Mouse (Mus musculus) kidney, embryonic 14.5 days (tissue): Measurements from ENCODE around the gene Zmym3. TPM values are rescaled to one million over a fixed set of nuclear protein-coding genes. Genes with fewer than 3 reads are reported as not detected.

Source experiments
- ATAC-seq: fragments of 200-750 bp; cut with Nextera tagmentation; 2 replicates; pipeline ENCODE4 v1.8.0; 2017; ENCODE audit warnings: moderate number of reproducible peaks, mild to moderate bottlenecking, moderate TSS enrichment, moderate library complexity; ENCODE audit not compliant: low FRiP score, low TSS enrichment
- H3K27ac ChIP-seq: fragments of 300-500 bp; sonication (generic); 2 replicates; pipeline ENCODE4 v1.5.1; 2014; ENCODE audit warnings: low read depth, mild to moderate bottlenecking, low read length, moderate library complexity, mixed read lengths
- H3K27me3 ChIP-seq: fragments of 300-500 bp; sonication (generic); 2 replicates; pipeline ENCODE4 v1.6.1; 2014; ENCODE audit warnings: mild to moderate bottlenecking, low read length; ENCODE audit not compliant: control insufficient read depth, insufficient read depth
- H3K36me3 ChIP-seq: fragments of 300-500 bp; sonication (generic); 2 replicates; pipeline ENCODE4 v1.6.1; 2014; ENCODE audit warnings: low read length, mixed read lengths; ENCODE audit not compliant: control insufficient read depth, insufficient read depth
- H3K4me1 ChIP-seq: fragments of 300-500 bp; sonication (generic); 2 replicates; pipeline ENCODE4 v1.6.1; 2014; ENCODE audit warnings: low read length, mixed read lengths; ENCODE audit not compliant: control insufficient read depth, insufficient read depth
- H3K4me2 ChIP-seq: fragments of 300-500 bp; sonication (generic); replicated peaks from 2 replicates; pipeline ENCODE4 v1.6.1; 2014; ENCODE audit warnings: low read depth, mild to moderate bottlenecking, low read length
- H3K4me3 ChIP-seq: fragments of 300-500 bp; sonication (generic); 2 replicates; pipeline ENCODE4 v1.5.1; 2014; ENCODE audit warnings: mild to moderate bottlenecking, low read length
- H3K9ac ChIP-seq: fragments of 300-500 bp; sonication (generic); 2 replicates; pipeline ENCODE4 v1.6.1; 2014; ENCODE audit warnings: low read depth, mild to moderate bottlenecking, low read length, moderate library complexity
- H3K9me3 ChIP-seq: fragments of 300-500 bp; sonication (generic); 2 replicates; pipeline ENCODE4 v1.6.1; 2016; ENCODE audit warnings: low read length; ENCODE audit not compliant: control insufficient read depth
- WGBS: fragments of 180-500 bp; shearing (Covaris S2); extraction: QIAGEN DNeasy Blood & Tissue Kit; methylation state at CpG from one replicate; pipeline ENCODE4 v1.1.7; 2014; 5-methylcytosine and 5-hydroxymethylcytosine counted together
- polyA plus RNA-seq: library from polyadenylated mRNA; unstranded; fragments of >200 nt; fragmentation: Nextera tagmentation; extraction: Ambion mirVana; gene quantifications from 2 replicates; pipeline ENCODE4 v1.2.1, GENCODE M21; 2014

The Zmym3 gene
- 23.4 and 32.0 TPM in 2 replicates for polyA plus RNA-seq

- H3K4me3 ChIP-seq = peak within 1 kb of the TSS; percentile 58
- peak within 1 kb of the TSS; percentile 50 for H3K4me2 ChIP-seq
- no peak for ATAC-seq
- H3K36me3 ChIP-seq = no peaks in the 10 kb centered on the region; the same call in 1 of the 2 replicates
- peak within 1 kb of the TSS; percentile 58; the same call in 1 of the 2 replicates for H3K9ac ChIP-seq
- H3K27me3 ChIP-seq = no peaks in the 10 kb centered on the region
- H3K9me3 ChIP-seq = no peaks in the 10 kb centered on the region
- no peak within 1 kb of the TSS; the same call in 1 of the 2 replicates for H3K27ac ChIP-seq
- 0 out of 2 replicates have a peak, but pooled peaks cover 3% of the 10 kb centered on the region for H3K4me1 ChIP-seq
- 31% methylated on average over 4 of the region's 4 CpGs for WGBS
Measured at GRCm38 (mm10) chrX:101420700-101421095, at the start of gene Zmym3. Gene Zmym3 (minus strand): TSS chrX:101420849.

GRCm38 (mm10) chrX:101451591-101451990 lies 30.9 kb upstream of the Zmym3 start:
- Histone ChIP-seq H3K9me3 (no peaks in the 10 kb centered on the region), H3K27me3 (no peaks in the 10 kb centered on the region), H3K4me3 (no peak overlapping the region), H3K4me1 (no peaks in the 10 kb centered on the region), H3K27ac (no peak overlapping the region), H3K9ac (no peak overlapping the region), H3K36me3 (peaks cover 29% of the 10 kb centered on the region), H3K4me2 (no peak overlapping the region)
- WGBS = 81% methylated on average over 3 of the region's 3 CpGs
- ATAC-seq = no peak

- peaks cover 33% of the 10 kb centered on the region for H3K36me3 ChIP-seq
- no peaks in the 10 kb centered on the region for H3K9me3 ChIP-seq
- no peaks in the 10 kb centered on the region for H3K27me3 ChIP-seq
- no peak overlapping the region for H3K27ac ChIP-seq
- no peak for ATAC-seq
- H3K4me3 ChIP-seq = no peak overlapping the region
- H3K9ac ChIP-seq = no peak overlapping the region
- 65% methylated on average over 1 of the region's 1 CpGs for WGBS
- no peaks in the 10 kb centered on the region for H3K4me1 ChIP-seq
- no peak overlapping the region for H3K4me2 ChIP-seq
Measured at GRCm38 (mm10) chrX:101451147-101451546, 30.5 kb upstream of the Zmym3 start.

GRCm38 (mm10) chrX:101448886-101449475 lies 28.3 kb upstream of the Zmym3 start, which contains the start of gene Itgb1bp2:
Gene Itgb1bp2 (plus strand): TSS chrX:101449088.
- WGBS = 76% methylated on average over 4 of the region's 4 CpGs
- no peaks in the 10 kb centered on the region for H3K4me1 ChIP-seq
- H3K27me3 ChIP-seq = no peaks in the 10 kb centered on the region
- no peak within 1 kb of the TSS for H3K27ac ChIP-seq
- H3K4me3 ChIP-seq = no peak within 1 kb of the TSS
- no peak within 1 kb of the TSS for H3K9ac ChIP-seq
- peaks cover 54% of the 10 kb centered on the region for H3K36me3 ChIP-seq
- no peaks in the 10 kb centered on the region for H3K9me3 ChIP-seq
- ATAC-seq = no peak
- H3K4me2 ChIP-seq = no peak within 1 kb of the TSS

- peak; percentile 55 for ATAC-seq
- WGBS = 24% methylated on average over 14 of the region's 14 CpGs
- Histone ChIP-seq H3K36me3 (peaks cover 15% of the 10 kb centered on the region; the same call in 1 of the 2 replicates), H3K9ac (peak overlapping the region; percentile 87), H3K9me3 (no peaks in the 10 kb centered on the region), H3K4me3 (peak overlapping the region; percentile 60), H3K27me3 (no peaks in the 10 kb centered on the region), H3K4me2 (peak overlapping the region; percentile 46), H3K27ac (peak overlapping the region; percentile 93), H3K4me1 (no peaks in the 10 kb centered on the region)
Measured at GRCm38 (mm10) chrX:101429976-101430375, 9.3 kb upstream of the Zmym3 start.

- H3K4me3 ChIP-seq = peak within 1 kb of the TSS; percentile 60
- peak within 1 kb of the TSS; percentile 46 for H3K4me2 ChIP-seq
- H3K36me3 ChIP-seq = peaks cover 13% of the 10 kb centered on the region; the same call in 1 of the 2 replicates
- H3K27ac ChIP-seq = peak within 1 kb of the TSS; percentile 93
- no peaks in the 10 kb centered on the region for H3K4me1 ChIP-seq
- no peaks in the 10 kb centered on the region for H3K27me3 ChIP-seq
- H3K9me3 ChIP-seq = no peaks in the 10 kb centered on the region
- peak within 1 kb of the TSS; percentile 87 for H3K9ac ChIP-seq
- peak; percentile 98 for ATAC-seq
- 25% methylated on average over 51 of the region's 51 CpGs for WGBS
Measured at GRCm38 (mm10) chrX:101429142-101429949, 8.7 kb upstream of the Zmym3 start, which contains the start of gene Nono. Gene Nono (plus strand): TSS chrX:101429318.

- peak overlapping the region; percentile 47; the same call in 1 of the 2 replicates for H3K9ac ChIP-seq
- H3K4me2 ChIP-seq = peak overlapping the region; percentile 32
- no peaks in the 10 kb centered on the region for H3K4me1 ChIP-seq
- WGBS = 28% methylated on average over 7 of the region's 7 CpGs
- H3K9me3 ChIP-seq = no peaks in the 10 kb centered on the region
- H3K4me3 ChIP-seq = peak overlapping the region; percentile 60
- H3K27me3 ChIP-seq = no peaks in the 10 kb centered on the region
- peak overlapping the region; percentile 93 for H3K27ac ChIP-seq
- H3K36me3 ChIP-seq = peaks cover 11% of the 10 kb centered on the region; the same call in 1 of the 2 replicates
- ATAC-seq = no peak
Measured at GRCm38 (mm10) chrX:101428785-101429141, 8.1 kb upstream of the Zmym3 start.

- H3K4me2 ChIP-seq = no peak overlapping the region
- H3K27me3 ChIP-seq = no peaks in the 10 kb centered on the region
- H3K36me3 ChIP-seq = peaks cover 7% of the 10 kb centered on the region; the same call in 1 of the 2 replicates
- H3K4me1 ChIP-seq = no peaks in the 10 kb centered on the region
- no peak for ATAC-seq
- no peak overlapping the region for H3K9ac ChIP-seq
- no peak overlapping the region for H3K4me3 ChIP-seq
- 15% methylated on average over 1 of the region's 1 CpGs for WGBS
- H3K9me3 ChIP-seq = no peaks in the 10 kb centered on the region
- H3K27ac ChIP-seq = no peak overlapping the region
Measured at GRCm38 (mm10) chrX:101427774-101428173, 7.1 kb upstream of the Zmym3 start.

- Histone ChIP-seq H3K36me3 (no peaks in the 10 kb centered on the region), H3K4me3 (no peak overlapping the region), H3K4me1 (0 out of 2 replicates have a peak, but pooled peaks cover 3% of the 10 kb centered on the region), H3K9me3 (no peaks in the 10 kb centered on the region), H3K9ac (no peak overlapping the region), H3K27me3 (no peaks in the 10 kb centered on the region), H3K4me2 (no peak overlapping the region), H3K27ac (no peak overlapping the region)
- no peak for ATAC-seq
- 82% methylated on average over 2 of the region's 2 CpGs for WGBS
Measured at GRCm38 (mm10) chrX:101423462-101423861, 2.8 kb upstream of the Zmym3 start.
